Mouse (Mus musculus) ES-E14 (cell line): Measurements from ENCODE around the gene Prkcz. TPM values are rescaled to one million over a fixed set of nuclear protein-coding genes. Genes with fewer than 3 reads are reported as not detected.

Experiments
- DNase-seq: peaks from one replicate; pipeline ENCODE4 v3.0.0-alpha.2; 2013; ENCODE audit warnings: low read depth, low spot score
- H3K27ac ChIP-seq: 2 replicates; pipeline ENCODE4 v1.5.1; 2012; ENCODE audit warnings: low read depth, mild to moderate bottlenecking, low read length, moderate library complexity, mixed read lengths; ENCODE audit not compliant: poor library complexity, insufficient read depth, severe bottlenecking
- H3K36me3 ChIP-seq: 2 replicates; pipeline ENCODE4 v1.6.1; 2012; ENCODE audit warnings: mild to moderate bottlenecking, low read length, moderate library complexity, mixed read lengths; ENCODE audit not compliant: control insufficient read depth, poor library complexity, insufficient read depth, severe bottlenecking
- H3K4me1 ChIP-seq, 2 experiments: fragments of 150-350 bp in 1 of 2; sonication (generic) in 1 of 2; 2 replicates each; pipeline ENCODE4 v1.6.1; 2012; ENCODE audit warnings: low read length in 2 of 2, mild to moderate bottlenecking in 1 of 2, mixed read lengths in 1 of 2; ENCODE audit not compliant: control insufficient read depth in 2 of 2, insufficient read depth in 2 of 2, poor library complexity in 1 of 2
- H3K4me3 ChIP-seq, 2 experiments: fragments of 150-350 bp in 1 of 2; sonication (generic) in 1 of 2; 2 replicates each; pipeline ENCODE4 v1.5.1; 2012; ENCODE audit warnings: low read length in 2 of 2, low read depth in 1 of 2, mild to moderate bottlenecking in 1 of 2, mixed read lengths in 1 of 2; ENCODE audit not compliant: insufficient read depth in 1 of 2, poor library complexity in 1 of 2, severe bottlenecking in 1 of 2
- H3K9ac ChIP-seq: 2 replicates; pipeline ENCODE4 v1.6.1; 2012; ENCODE audit warnings: low read depth, mild to moderate bottlenecking, low read length, mixed read lengths; ENCODE audit not compliant: poor library complexity, insufficient read depth, severe bottlenecking
- H3K9me3 ChIP-seq: fragments of 150-350 bp; sonication (generic); 2 replicates; pipeline ENCODE4 v1.6.1; 2012; ENCODE audit warnings: low read depth, mild to moderate bottlenecking, low read length; ENCODE audit not compliant: control insufficient read depth, insufficient read depth
- CHD2 ChIP-seq: IDR thresholded peaks from 2 replicates; pipeline ENCODE4 v1.6.1; 2014; ENCODE audit warnings: mild to moderate bottlenecking, low read depth, low read length, inconsistent platforms
- HCFC1 ChIP-seq: IDR thresholded peaks from 2 replicates; pipeline ENCODE4 v1.6.1; 2012; ENCODE audit warnings: low read length, inconsistent platforms, borderline replicate concordance; ENCODE audit not compliant: insufficient read depth
- MAFK ChIP-seq: IDR thresholded peaks from 2 replicates; pipeline ENCODE4 v1.6.1; 2014; ENCODE audit warnings: mild to moderate bottlenecking, low read depth, low read length, inconsistent platforms; ENCODE audit not compliant: insufficient read depth
- ZC3H11A ChIP-seq: IDR thresholded peaks from 2 replicates; pipeline ENCODE4 v1.6.1; 2012; ENCODE audit warnings: low read depth, mild to moderate bottlenecking, inconsistent platforms, low read length, borderline replicate concordance
- ZNF384 ChIP-seq: IDR thresholded peaks from 2 replicates; pipeline ENCODE4 v1.6.1; 2012; ENCODE audit warnings: low read depth, low read length, inconsistent platforms
- in situ Hi-C, 2 experiments: fragments of 600-800 bp; cut with MboI; formaldehyde crosslinking; loops; one replicate each; pipeline ENCODE4 v1.15.1; 2025; ENCODE audit warnings: low sequenced_read_pairs in 2 of 2, inconsistent platforms in 1 of 2; ENCODE audit not compliant: unreplicated experiment in 2 of 2
- total RNA-seq: library from RNA; depleted of rRNA; stranded (reverse); fragments of 300-350 nt; gene quantifications from 2 replicates; pipeline ENCODE4 v1.2.3, GENCODE M21; 2012

Gene Prkcz
- total RNA-seq, 1 experiment = 17.0 TPM

GRCm38 (mm10) chr4:155221599-155222551 is 139.3 kb downstream of the Prkcz start:
- peaks cover 9% of the 10 kb centered on the region; the same call in 1 of the 2 replicates for H3K36me3 ChIP-seq
- peak overlapping the region; percentile 70 for H3K9ac ChIP-seq
- TF ChIP-seq HCFC1 (no peak), MAFK (no peak), ZC3H11A (no peak), ZNF384 (no peak), CHD2 (no peak)
- H3K9me3 ChIP-seq = no peaks in the 10 kb centered on the region
- DNase-seq = no peak
- H3K27ac ChIP-seq = no peak overlapping the region
- peak overlapping the region; percentile 69 to 87 for H3K4me3 ChIP-seq
- in situ Hi-C loops = no loop called here
- peaks cover 17 to 30% of the 10 kb centered on the region in 2 experiments for H3K4me1 ChIP-seq

GRCm38 (mm10) chr4:155221106-155221505 is 140.1 kb downstream of the Prkcz start:
- H3K36me3 ChIP-seq = peaks cover 9% of the 10 kb centered on the region; the same call in 1 of the 2 replicates
- no peaks in the 10 kb centered on the region for H3K9me3 ChIP-seq
- in situ Hi-C loops = no loop called here
- peak overlapping the region; percentile 70 for H3K9ac ChIP-seq
- TF ChIP-seq HCFC1 (no peak), CHD2 (no peak), MAFK (no peak), ZNF384 (no peak), ZC3H11A (no peak)
- H3K4me1 ChIP-seq = peaks cover 17 to 32% of the 10 kb centered on the region in 2 experiments
- H3K4me3 ChIP-seq = peak overlapping the region; percentile 69 to 87
- no peak for DNase-seq
- no peak overlapping the region for H3K27ac ChIP-seq

- TF ChIP-seq ZNF384 (no peak), MAFK (no peak), HCFC1 (no peak), CHD2 (no peak), ZC3H11A (no peak)
These were observed 140.7 kb downstream of the Prkcz start for GRCm38 (mm10) chr4:155220213-155221100.

GRCm38 (mm10) chr4:155219271-155220212 is 141.6 kb downstream of the Prkcz start:
- Histone ChIP-seq H3K4me1 (peaks cover 19 to 47% of the 10 kb centered on the region in 2 experiments), H3K9ac (no peak overlapping the region; the same call in 1 of the 2 replicates), H3K4me3 (peak overlapping the region; percentile 69 to 87), H3K36me3 (peaks cover 14% of the 10 kb centered on the region; the same call in 1 of the 2 replicates), H3K27ac (no peak overlapping the region), H3K9me3 (no peaks in the 10 kb centered on the region)
- TF ChIP-seq HCFC1 (no peak), ZNF384 (no peak), MAFK (no peak), ZC3H11A (no peak), CHD2 (no peak)
- DNase-seq = no peak
- in situ Hi-C loops = no loop called here

More at GRCm38 (mm10) chr4:155220213-155221100, 140.7 kb downstream of the Prkcz start:
- Histone ChIP-seq H3K36me3 (peaks cover 12% of the 10 kb centered on the region; the same call in 1 of the 2 replicates), H3K4me3 (peak overlapping the region; percentile 69 to 87), H3K9me3 (no peaks in the 10 kb centered on the region), H3K4me1 (peaks cover 17 to 38% of the 10 kb centered on the region in 2 experiments), H3K9ac (peak overlapping the region; percentile 70), H3K27ac (no peak overlapping the region)
- no peak for DNase-seq
- in situ Hi-C loops = no loop called here
